Mouse (Mus musculus) brain, adult 2 months (tissue): ENCODE results near the gene Ifi205.
"Not testable (repeated sequence)": the region's sequence is repeated elsewhere in the genome, so short reads cannot be mapped to it uniquely, and the experiment has no call there.

Source experiments
- DNase-seq: peaks from one replicate; pipeline ENCODE4 v3.0.0; 2011; ENCODE audit warnings: low read depth, low spot score

Gene Ifi205

GRCm38 (mm10) chr1:174031698-174032097 lies at the start of gene Ifi205:
Gene Ifi205 (minus strand): TSS chr1:174031810.
- DNase-seq, result no peak

GRCm38 (mm10) chr1:174066305-174066704 lies 34.7 kb upstream of the Ifi205 start, which contains the start of gene Olfr430:
Gene Olfr430 (plus strand): TSS chr1:174066605.
- no peak for DNase-seq

- no peak for DNase-seq
Measured at GRCm38 (mm10) chr1:174055248-174055647, 23.6 kb upstream of the Ifi205 start.

- peak; percentile 46 for DNase-seq
Measured at GRCm38 (mm10) chr1:174052981-174053380, 21.4 kb upstream of the Ifi205 start.

- no peak for DNase-seq
Measured at GRCm38 (mm10) chr1:174051931-174052536, 20.4 kb upstream of the Ifi205 start.

GRCm38 (mm10) chr1:174051515-174051914 lies 19.9 kb upstream of the Ifi205 start:
- DNase-seq, result no peak

GRCm38 (mm10) chr1:174050532-174050931 lies 18.9 kb upstream of the Ifi205 start:
- DNase-seq, result no peak

- DNase-seq, result not testable (repeated sequence)
Measured at GRCm38 (mm10) chr1:174049357-174049756, 17.7 kb upstream of the Ifi205 start.

- DNase-seq, result no peak
Measured at GRCm38 (mm10) chr1:174048893-174049292, 17.3 kb upstream of the Ifi205 start, which contains the start of gene Olfr432. Gene Olfr432 (plus strand): TSS chr1:174049205.

- not testable (repeated sequence) for DNase-seq
Measured at GRCm38 (mm10) chr1:174048227-174048626, 16.6 kb upstream of the Ifi205 start.

GRCm38 (mm10) chr1:174044431-174044830 lies 12.8 kb upstream of the Ifi205 start:
- DNase-seq, result no peak

GRCm38 (mm10) chr1:174042091-174042884 lies 10.7 kb upstream of the Ifi205 start:
- not testable (repeated sequence) for DNase-seq

- peak; percentile 50 for DNase-seq
Measured at GRCm38 (mm10) chr1:174040523-174041177, 9.0 kb upstream of the Ifi205 start, which contains the start of gene Olfr433. Gene Olfr433 (plus strand): TSS chr1:174040705.

GRCm38 (mm10) chr1:174038480-174038879 lies 6.9 kb upstream of the Ifi205 start:
- DNase-seq, result no peak

- no peak for DNase-seq
Measured at GRCm38 (mm10) chr1:174035841-174036240, 4.2 kb upstream of the Ifi205 start.

- not testable (repeated sequence) for DNase-seq
Measured at GRCm38 (mm10) chr1:174007050-174007449, 24.6 kb downstream of the Ifi205 start.

- DNase-seq, result not testable (repeated sequence)
Measured at GRCm38 (mm10) chr1:174004352-174005109, 27.1 kb downstream of the Ifi205 start.

GRCm38 (mm10) chr1:173995003-173995402 lies 36.6 kb downstream of the Ifi205 start:
- peak; percentile 6 for DNase-seq

GRCm38 (mm10) chr1:173982694-173983305 lies 48.8 kb downstream of the Ifi205 start, which contains the start of gene Ifi202b:
Gene Ifi202b (minus strand): TSS chr1:173982744.
- DNase-seq, result not testable (repeated sequence)

GRCm38 (mm10) chr1:173981038-173981437 lies 50.6 kb downstream of the Ifi205 start:
- not testable (repeated sequence) for DNase-seq

GRCm38 (mm10) chr1:173977622-173978021 lies 54.0 kb downstream of the Ifi205 start:
- DNase-seq, result no peak
